Mouse (Mus musculus) skeletal muscle tissue, postnatal 0 days (tissue): Measurements from ENCODE around the gene Klk1b9. TPM values are rescaled to one million over a fixed set of nuclear protein-coding genes. Genes with fewer than 3 reads are reported as not detected.

Source experiments
- polyA plus RNA-seq: library from polyadenylated mRNA; unstranded; fragments of >200 nt; fragmentation: Nextera tagmentation; extraction: Ambion mirVana; gene quantifications from 2 replicates; pipeline ENCODE4 v1.2.1, GENCODE M21; 2015

The Klk1b9 gene
- polyA plus RNA-seq: 0.16 and 0.23 TPM in 2 replicates

GRCm38 (mm10) chr7:43975761-43976160 lies at the start of gene Klk1b9:
Gene Klk1b9 (plus strand): TSS chr7:43976061.

GRCm38 (mm10) chr7:43933440-43933839 lies 42.4 kb upstream of the Klk1b9 start, which contains the start of gene Klk15:
Gene Klk15 (plus strand): TSS chr7:43933740.

GRCm38 (mm10) chr7:43950364-43950763 lies 25.5 kb upstream of the Klk1b9 start, which contains the start of gene Klk1b8:
Gene Klk1b8 (plus strand): TSS chr7:43950664.

GRCm38 (mm10) chr7:43966451-43966850 lies 9.4 kb upstream of the Klk1b9 start, which contains the start of gene Klk1b1:
Gene Klk1b1 (plus strand): TSS chr7:43966751.

GRCm38 (mm10) chr7:43995577-43995976 lies 19.7 kb downstream of the Klk1b9 start, which contains the start of gene Klk1b11:
Gene Klk1b11 (plus strand): TSS chr7:43995877.

GRCm38 (mm10) chr7:44011868-44012267 lies 36.0 kb downstream of the Klk1b9 start, which contains the start of gene Klk1b26:
Gene Klk1b26 (plus strand): TSS chr7:44012168.

Other genes with a start within 250 kb of the Klk1b9 start
- not detected in 2 replicates for gene Klk12, start 207.2 kb upstream of the Klk1b9 start, polyA plus RNA-seq
- gene Klk11, start 201.5 kb upstream of the Klk1b9 start, polyA plus RNA-seq: 1.3 TPM in 1 of 2 replicates, not detected in the other
- 0.65 and 1.5 TPM in 2 replicates for gene Klk10, start 195.0 kb upstream of the Klk1b9 start, polyA plus RNA-seq
- 1.6 TPM in 1 of 2 replicates, not detected in the other for gene Klk9, start 184.2 kb upstream of the Klk1b9 start, polyA plus RNA-seq
- gene Klk8, start 178.5 kb upstream of the Klk1b9 start, polyA plus RNA-seq: 5.1 and 9.2 TPM in 2 replicates
- 8.1 TPM in 1 of 2 replicates, not detected in the other for gene Klk7, start 164.8 kb upstream of the Klk1b9 start, polyA plus RNA-seq
- gene Klk6, start 151.6 kb upstream of the Klk1b9 start, polyA plus RNA-seq: not detected in 2 replicates
- gene Klk5, start 134.1 kb upstream of the Klk1b9 start, polyA plus RNA-seq: 8.0 TPM in 1 of 2 replicates, not detected in the other
- not detected in 2 replicates for gene Klk4, start 94.9 kb upstream of the Klk1b9 start, polyA plus RNA-seq
- not detected in 2 replicates for gene Klk15, start 42.3 kb upstream of the Klk1b9 start, polyA plus RNA-seq
- 0.46 and 1.1 TPM in 2 replicates for gene Klk1b8, start 25.4 kb upstream of the Klk1b9 start, polyA plus RNA-seq
- not detected in 2 replicates for gene Klk1b1, start 9.3 kb upstream of the Klk1b9 start, polyA plus RNA-seq
- not detected in 2 replicates for gene Klk1b11, start 19.8 kb downstream of the Klk1b9 start, polyA plus RNA-seq
- 17.1 and 21.7 TPM in 2 replicates for gene Klk1b26, start 36.1 kb downstream of the Klk1b9 start, polyA plus RNA-seq
- gene Klk1b27, start 76.2 kb downstream of the Klk1b9 start, polyA plus RNA-seq: not detected in 2 replicates
- gene Klk1b21, start 126.3 kb downstream of the Klk1b9 start, polyA plus RNA-seq: not detected in 2 replicates
- not detected in 2 replicates for gene Klk1b22, start 136.6 kb downstream of the Klk1b9 start, polyA plus RNA-seq
- gene Klk1b16, start 160.7 kb downstream of the Klk1b9 start, polyA plus RNA-seq: 0.10 and 0.24 TPM in 2 replicates
- not detected in 2 replicates for gene Klk1b24, start 212.2 kb downstream of the Klk1b9 start, polyA plus RNA-seq
- gene Klk1b3, start 222.1 kb downstream of the Klk1b9 start, polyA plus RNA-seq: not detected in 2 replicates
- gene Klk1b4, start 231.4 kb downstream of the Klk1b9 start, polyA plus RNA-seq: not detected in 2 replicates
- gene Klk1b5, start 239.9 kb downstream of the Klk1b9 start, polyA plus RNA-seq: not detected in 2 replicates
- gene Klk1, start 249.3 kb downstream of the Klk1b9 start, polyA plus RNA-seq: 0.24 TPM in 1 of 2 replicates, not detected in the other